Mouse (Mus musculus): ENCODE measurements around the gene Scamp1.

- TF ChIP-seq CTCF (IDR thresholded peaks at IDR 0.05; ENCODE audit: control insufficient read depth, insufficient read depth, low read length) (no peak), POLR2A (IDR thresholded peaks at IDR 0.05; ENCODE audit: borderline replicate concordance, control insufficient read depth, low read depth, low read length) (no peak)
These were observed 111.8 kb downstream of the Scamp1 start for GRCm38 (mm10) chr13:94173633-94174576.
